Mouse (Mus musculus): ENCODE data around the gene Rtn4r.

Gene Rtn4r

GRCm38 (mm10) chr16:18124626-18125025 lies 2.8 kb upstream of the Rtn4r start:
- no peak for DNase-seq (ENCODE audit: low read depth, low spot score)

GRCm38 (mm10) chr16:18125131-18125530 lies 2.3 kb upstream of the Rtn4r start:
- DNase-seq (ENCODE audit: low read depth, low spot score), result no peak

- DNase-seq (ENCODE audit: low read depth, low spot score), result no peak
Observed at GRCm38 (mm10) chr16:18126211-18126610, 1.2 kb upstream of the Rtn4r start.

- DNase-seq (ENCODE audit: low read depth, low spot score), result no peak
Observed at GRCm38 (mm10) chr16:18127871-18128563, 575 bp downstream of the Rtn4r start.

GRCm38 (mm10) chr16:18128564-18128935 lies 1.1 kb downstream of the Rtn4r start:
- DNase-seq (ENCODE audit: low read depth, low spot score), result no peak

GRCm38 (mm10) chr16:18129413-18129812 lies 2.0 kb downstream of the Rtn4r start:
- no peak for DNase-seq (ENCODE audit: low read depth, low spot score)

- no peak for DNase-seq (ENCODE audit: low read depth, low spot score)
Observed at GRCm38 (mm10) chr16:18130288-18130687, 2.8 kb downstream of the Rtn4r start.

GRCm38 (mm10) chr16:18130705-18131104 lies 3.3 kb downstream of the Rtn4r start:
- no peak for DNase-seq (ENCODE audit: low read depth, low spot score)

GRCm38 (mm10) chr16:18131245-18131939 lies 4.0 kb downstream of the Rtn4r start:
- DNase-seq (ENCODE audit: low read depth, low spot score), result no peak

- DNase-seq (ENCODE audit: low read depth, low spot score), result no peak
Observed at GRCm38 (mm10) chr16:18132026-18132425, 4.6 kb downstream of the Rtn4r start.

GRCm38 (mm10) chr16:18132575-18132974 lies 5.1 kb downstream of the Rtn4r start:
- DNase-seq (ENCODE audit: low read depth, low spot score), result no peak

- no peak for DNase-seq (ENCODE audit: low read depth, low spot score)
Observed at GRCm38 (mm10) chr16:18133133-18133920, 5.9 kb downstream of the Rtn4r start.

- DNase-seq (ENCODE audit: low read depth, low spot score), result no peak
Observed at GRCm38 (mm10) chr16:18135196-18135595, 7.8 kb downstream of the Rtn4r start.

GRCm38 (mm10) chr16:18136015-18136414 lies 8.6 kb downstream of the Rtn4r start:
- DNase-seq (ENCODE audit: low read depth, low spot score), result no peak

GRCm38 (mm10) chr16:18144201-18144600 lies 16.8 kb downstream of the Rtn4r start:
- no peak for DNase-seq (ENCODE audit: low read depth, low spot score)

- DNase-seq (ENCODE audit: low read depth, low spot score), result no peak
Observed at GRCm38 (mm10) chr16:18145341-18145867, 18.0 kb downstream of the Rtn4r start.

GRCm38 (mm10) chr16:18148208-18148876 lies 20.9 kb downstream of the Rtn4r start:
- no peak for DNase-seq (ENCODE audit: low read depth, low spot score)

GRCm38 (mm10) chr16:18149205-18149604 lies 21.8 kb downstream of the Rtn4r start:
- DNase-seq (ENCODE audit: low read depth, low spot score), result no peak

- no peak for DNase-seq (ENCODE audit: low read depth, low spot score)
Observed at GRCm38 (mm10) chr16:18152189-18152588, 24.7 kb downstream of the Rtn4r start.

GRCm38 (mm10) chr16:18152769-18153445 lies 25.5 kb downstream of the Rtn4r start:
- DNase-seq (ENCODE audit: low read depth, low spot score), result no peak

GRCm38 (mm10) chr16:18154521-18155171 lies 27.2 kb downstream of the Rtn4r start:
- no peak for DNase-seq (ENCODE audit: low read depth, low spot score)

Data from c-Kit-negative CD71-positive TER-119-positive erythroid progenitor cells, embryonic 14.5 days (primary cell).